Mouse (Mus musculus): ENCODE measurements around the gene Casp4. TPM values are rescaled to one million over a fixed set of nuclear protein-coding genes. Genes with fewer than 3 reads are reported as not detected.

Gene Casp4
- polyA plus RNA-seq, 1 experiment from 2014 or later: 0.36 TPM

DNA sequence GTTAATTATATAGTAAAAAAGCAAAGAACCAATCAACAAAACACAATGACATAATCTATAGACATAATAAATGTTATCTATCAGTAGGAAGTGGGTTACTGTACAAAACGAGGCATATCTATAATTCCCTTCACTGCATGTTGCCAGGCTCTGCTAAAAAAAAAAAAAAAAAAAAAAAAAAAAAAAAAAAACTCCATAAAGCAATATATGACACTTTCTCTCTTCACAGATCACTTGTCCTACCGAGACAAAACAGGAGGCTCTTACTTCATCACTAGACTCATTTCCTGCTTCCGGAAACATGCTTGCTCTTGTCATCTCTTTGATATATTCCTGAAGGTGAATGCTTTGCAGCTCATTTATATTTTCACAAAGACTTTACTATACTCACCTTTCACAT lies 19.6 kb downstream of the Casp4 start:
- H3K4me1 ChIP-seq (replicated peaks): no peaks in the 10 kb centered on the region
- no peak overlapping the region for H3K9ac ChIP-seq (replicated peaks)
- ATAC-seq: no peak
- H3K36me3 ChIP-seq: no peaks in the 10 kb centered on the region
- H3K4me3 ChIP-seq (replicated peaks): no peak overlapping the region
- WGBS: 85% methylated on average over 3 of the region's 3 CpGs
- H3K9me3 ChIP-seq: no peaks in the 10 kb centered on the region
- H3K4me2 ChIP-seq (replicated peaks): no peak overlapping the region
- no peak overlapping the region for H3K27ac ChIP-seq
- H3K27me3 ChIP-seq: no peaks in the 10 kb centered on the region

DNA sequence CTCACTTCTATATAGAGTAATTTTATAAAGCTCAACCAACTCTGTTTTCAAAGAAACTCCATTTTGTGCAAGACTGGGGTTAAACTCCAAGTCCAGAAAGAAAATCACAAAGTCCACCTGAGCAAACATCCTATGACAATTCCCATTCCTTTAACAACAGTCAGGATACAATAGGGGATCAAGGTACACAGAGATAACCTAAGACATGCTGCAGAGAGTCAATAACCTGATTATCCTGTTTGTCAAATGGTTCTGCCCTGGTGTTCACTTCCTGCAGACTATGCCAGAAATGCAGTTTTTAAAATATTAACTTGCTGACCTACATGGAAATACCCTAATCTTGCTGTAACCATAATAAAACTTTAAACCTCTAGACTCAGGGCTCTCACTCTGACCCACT lies 23.8 kb downstream of the Casp4 start:
- H3K9me3 ChIP-seq: no peaks in the 10 kb centered on the region
- no peaks in the 10 kb centered on the region for H3K4me1 ChIP-seq (replicated peaks)
- no peak overlapping the region for H3K4me2 ChIP-seq (replicated peaks)
- ATAC-seq: no peak
- H3K36me3 ChIP-seq: no peaks in the 10 kb centered on the region
- no peak overlapping the region for H3K4me3 ChIP-seq (replicated peaks)
- H3K9ac ChIP-seq (replicated peaks): no peak overlapping the region
- H3K27ac ChIP-seq: no peak overlapping the region
- H3K27me3 ChIP-seq: no peaks in the 10 kb centered on the region

DNA sequence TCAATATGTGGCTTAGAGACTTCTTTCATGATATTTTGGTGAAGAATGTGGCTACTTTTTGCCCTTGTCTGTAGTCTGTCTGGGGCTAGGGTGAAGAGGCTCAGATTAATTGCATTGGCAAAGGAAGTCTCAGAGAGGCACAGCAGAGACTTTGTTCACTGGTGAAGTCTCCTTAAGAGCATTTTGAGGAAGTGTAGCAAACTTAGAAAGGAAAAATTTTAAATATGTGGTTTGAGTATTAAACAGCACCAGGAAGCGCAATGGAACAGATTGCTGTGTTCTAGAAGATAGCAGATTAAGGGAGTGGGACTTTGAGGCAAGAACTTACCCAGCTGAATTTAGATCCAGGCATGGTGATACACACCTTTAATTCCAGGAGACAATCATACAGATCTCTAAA lies 24.8 kb downstream of the Casp4 start:
- no peak overlapping the region for H3K9ac ChIP-seq (replicated peaks)
- H3K4me1 ChIP-seq (replicated peaks): no peaks in the 10 kb centered on the region
- no peaks in the 10 kb centered on the region for H3K36me3 ChIP-seq
- WGBS: 100% methylated on average over 1 of the region's 1 CpGs
- H3K27ac ChIP-seq: no peak overlapping the region
- no peak for ATAC-seq
- H3K4me2 ChIP-seq (replicated peaks): no peak overlapping the region
- no peaks in the 10 kb centered on the region for H3K9me3 ChIP-seq
- H3K27me3 ChIP-seq: no peaks in the 10 kb centered on the region
- H3K4me3 ChIP-seq (replicated peaks): no peak overlapping the region

DNA sequence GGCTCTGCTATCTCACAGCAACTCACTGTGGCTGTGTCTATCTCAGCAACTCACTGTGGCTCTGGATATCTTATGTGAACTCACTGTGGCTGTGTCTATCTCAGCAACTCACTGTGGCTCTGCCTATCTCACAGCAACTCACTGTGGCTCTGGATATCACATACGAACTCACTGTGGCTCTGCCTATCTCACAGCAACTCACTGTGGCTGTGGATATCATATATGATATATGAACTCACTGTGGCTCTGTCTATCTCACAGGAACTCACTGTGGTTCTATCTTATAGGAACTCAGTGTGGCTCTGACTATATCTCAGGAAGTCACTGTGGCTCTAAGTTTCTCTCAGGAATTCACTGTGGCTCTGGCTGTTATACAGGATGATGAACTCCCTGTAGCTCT lies 34.5 kb downstream of the Casp4 start:
- Histone ChIP-seq H3K27ac (no peak overlapping the region), H3K9ac (replicated peaks) (no peak overlapping the region), H3K4me3 (replicated peaks) (no peak overlapping the region), H3K4me1 (replicated peaks) (no peaks in the 10 kb centered on the region), H3K27me3 (no peaks in the 10 kb centered on the region), H3K36me3 (no peaks in the 10 kb centered on the region), H3K9me3 (no peaks in the 10 kb centered on the region), H3K4me2 (replicated peaks) (no peak overlapping the region)
- no peak for ATAC-seq
- WGBS: 82% methylated on average over 1 of the region's 1 CpGs

DNA sequence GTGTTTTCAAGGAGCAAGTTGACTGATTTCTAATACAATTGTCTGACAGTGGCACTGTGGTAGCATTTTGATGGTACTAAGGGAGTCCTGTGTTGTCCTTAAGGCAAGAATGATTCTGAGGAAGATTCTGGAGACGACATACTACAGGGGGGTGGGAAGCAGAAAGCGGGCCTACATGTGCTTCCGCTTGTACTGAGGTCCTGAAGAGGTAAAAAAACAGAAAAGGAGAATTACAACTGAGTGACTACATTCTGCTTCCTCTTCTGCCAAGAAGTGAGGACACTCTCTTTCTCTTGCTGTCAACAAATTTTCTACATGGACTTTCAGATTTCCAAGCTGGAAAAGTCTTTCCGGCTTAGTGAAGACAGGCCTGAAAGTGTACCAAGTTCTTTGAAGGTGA lies 35.5 kb downstream of the Casp4 start:
- Histone ChIP-seq H3K27ac (no peak overlapping the region), H3K27me3 (no peaks in the 10 kb centered on the region), H3K4me2 (replicated peaks) (no peak overlapping the region), H3K9me3 (no peaks in the 10 kb centered on the region), H3K4me1 (replicated peaks) (no peaks in the 10 kb centered on the region), H3K4me3 (replicated peaks) (no peak overlapping the region), H3K9ac (replicated peaks) (no peak overlapping the region), H3K36me3 (no peaks in the 10 kb centered on the region)
- 91% methylated on average over 4 of the region's 4 CpGs for WGBS
- no peak for ATAC-seq

DNA sequence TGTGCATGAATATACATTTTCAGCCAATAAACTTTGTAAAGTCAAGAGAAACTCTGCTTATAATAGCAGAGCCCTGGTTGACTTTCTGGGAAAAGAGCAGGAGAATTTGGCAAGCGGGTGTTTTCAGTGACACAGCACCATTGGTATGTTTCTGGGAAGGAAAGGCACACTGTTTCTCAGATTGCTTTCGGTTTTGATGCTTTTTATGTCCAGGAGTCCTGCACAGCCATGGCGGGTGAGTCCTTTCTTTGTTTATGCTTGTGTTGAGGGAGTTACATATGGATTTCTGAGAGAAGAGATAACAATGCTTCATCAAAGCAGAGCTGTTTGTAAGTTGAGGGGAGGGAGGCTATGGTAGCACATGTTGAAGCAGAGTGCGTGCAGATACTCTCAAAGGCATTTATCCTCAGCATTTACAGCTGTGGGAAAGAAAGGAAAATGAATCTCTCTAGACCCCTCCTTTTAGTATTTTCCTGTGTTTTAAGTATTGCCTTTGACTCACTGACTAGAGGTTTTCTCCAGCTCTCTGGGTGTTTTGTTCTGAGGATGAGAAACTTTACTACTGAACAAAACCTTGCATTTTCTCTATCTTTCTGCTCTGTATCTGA lies 36.8 kb downstream of the Casp4 start, which contains the start of gene Casp12:
TSS of gene Casp12 (plus strand) at position 140 of the 608 bp plus-strand sequence.
- no peaks in the 10 kb centered on the region for H3K27me3 ChIP-seq
- 77% methylated on average over 4 of the region's 4 CpGs for WGBS
- ATAC-seq: no peak
- no peak within 1 kb of the TSS for H3K4me3 ChIP-seq (replicated peaks)
- no peaks in the 10 kb centered on the region for H3K4me1 ChIP-seq (replicated peaks)
- no peak within 1 kb of the TSS for H3K27ac ChIP-seq
- H3K36me3 ChIP-seq: no peaks in the 10 kb centered on the region
- no peak within 1 kb of the TSS for H3K9ac ChIP-seq (replicated peaks)
- H3K4me2 ChIP-seq (replicated peaks): no peak within 1 kb of the TSS
- H3K9me3 ChIP-seq: no peaks in the 10 kb centered on the region

DNA sequence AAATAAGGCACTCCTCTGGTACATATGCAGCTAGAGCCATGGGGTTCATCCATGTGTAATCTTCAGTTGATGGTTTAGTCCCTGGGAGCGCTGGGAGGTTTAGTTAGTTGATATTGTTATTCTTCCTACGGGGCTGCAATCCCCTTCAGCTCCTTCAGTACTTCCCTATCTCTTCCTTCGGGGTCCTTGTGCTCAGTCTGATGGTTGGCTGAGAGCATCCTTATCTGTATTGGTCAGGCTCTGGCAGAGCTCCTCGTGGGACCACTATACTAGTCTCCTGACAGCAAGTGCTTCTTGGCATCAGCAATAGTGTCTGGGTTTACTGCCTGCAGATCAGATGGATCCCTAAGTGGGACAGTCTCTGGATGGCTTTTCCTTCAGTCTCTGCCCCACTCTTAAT lies 38.8 kb downstream of the Casp4 start:
- Histone ChIP-seq H3K4me1 (replicated peaks) (no peaks in the 10 kb centered on the region), H3K27ac (no peak overlapping the region), H3K27me3 (no peaks in the 10 kb centered on the region), H3K9me3 (no peaks in the 10 kb centered on the region), H3K9ac (replicated peaks) (no peak overlapping the region), H3K4me2 (replicated peaks) (no peak overlapping the region), H3K4me3 (replicated peaks) (no peak overlapping the region), H3K36me3 (no peaks in the 10 kb centered on the region)
- 82% methylated on average over 4 of the region's 4 CpGs for WGBS
- ATAC-seq: no peak

DNA sequence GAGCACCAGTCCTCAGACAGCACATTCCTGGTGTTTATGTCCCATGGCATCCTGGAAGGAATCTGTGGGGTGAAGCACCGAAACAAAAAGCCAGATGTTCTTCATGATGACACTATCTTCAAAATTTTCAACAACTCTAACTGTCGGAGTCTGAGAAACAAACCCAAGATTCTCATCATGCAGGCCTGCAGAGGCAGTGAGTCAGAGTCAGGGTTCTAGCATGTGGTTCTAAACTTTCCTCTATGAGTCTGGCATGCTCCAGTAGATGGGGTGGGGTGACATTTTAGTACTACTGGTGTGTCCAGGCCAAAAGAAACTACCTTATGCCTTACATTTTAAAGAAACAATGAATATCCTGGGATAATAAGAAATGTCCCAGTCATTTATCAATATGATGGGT lies 45.0 kb downstream of the Casp4 start:
- Histone ChIP-seq H3K4me3 (replicated peaks) (no peak overlapping the region), H3K4me2 (replicated peaks) (no peak overlapping the region), H3K36me3 (no peaks in the 10 kb centered on the region), H3K9ac (replicated peaks) (no peak overlapping the region), H3K27ac (no peak overlapping the region), H3K27me3 (no peaks in the 10 kb centered on the region), H3K9me3 (no peaks in the 10 kb centered on the region), H3K4me1 (replicated peaks) (no peaks in the 10 kb centered on the region)
- 88% methylated on average over 2 of the region's 2 CpGs for WGBS
- no peak for ATAC-seq

DNA sequence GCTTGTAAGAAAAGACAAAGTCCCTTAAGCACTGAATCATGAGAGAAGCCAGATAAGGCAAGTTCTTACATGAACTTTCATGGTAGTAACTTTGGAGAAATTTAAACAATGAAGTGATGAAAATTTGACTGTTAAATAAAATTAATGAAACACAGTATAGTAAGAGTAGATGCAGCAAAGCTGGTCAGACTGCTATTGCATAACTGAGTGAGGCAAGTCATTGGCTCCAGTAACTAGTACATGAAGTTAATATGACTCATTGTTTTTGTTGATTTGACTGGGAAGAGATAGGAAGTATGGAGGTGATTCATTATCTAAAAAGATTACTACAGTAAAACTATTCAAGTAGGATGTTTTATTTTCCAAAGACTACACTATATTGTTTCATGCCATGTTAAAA lies 48.2 kb downstream of the Casp4 start:
- Histone ChIP-seq H3K9me3 (no peaks in the 10 kb centered on the region), H3K4me3 (replicated peaks) (no peak overlapping the region), H3K4me2 (replicated peaks) (no peak overlapping the region), H3K36me3 (no peaks in the 10 kb centered on the region), H3K27ac (no peak overlapping the region), H3K9ac (replicated peaks) (no peak overlapping the region), H3K4me1 (replicated peaks) (no peaks in the 10 kb centered on the region), H3K27me3 (no peaks in the 10 kb centered on the region)
- no peak for ATAC-seq

Other genes starting within 250 kb of the Casp4 start
- 0.58 and 0.95 TPM in 2 replicates for gene Casp1, start 10.3 kb upstream of the Casp4 start, polyA plus RNA-seq (2015; fragmentation: Nextera tagmentation; extraction: Ambion mirVana)
- gene Casp12, start 36.6 kb downstream of the Casp4 start, polyA plus RNA-seq (2015; fragmentation: Nextera tagmentation; extraction: Ambion mirVana): 0.13 and 0.15 TPM in 2 replicates

Measured in midbrain, embryonic 13.5 days (tissue).